Mouse (Mus musculus) hindbrain, embryonic 10.5 days (tissue): ENCODE measurements around the gene Stard3nl. TPM values are rescaled to one million over a fixed set of nuclear protein-coding genes. Genes with fewer than 3 reads are reported as not detected.
A peak's percentile ranks its signal among the peaks of the same experiment; 100 is the strongest.
"Not testable (repeated sequence)": the region's sequence is repeated elsewhere in the genome, so short reads cannot be mapped to it uniquely, and the experiment has no call there.

Experiments
- DNase-seq: peaks from one replicate; pipeline ENCODE4 v3.0.0-alpha.2; 2017; ENCODE audit warnings: low spot score
- H3K27ac ChIP-seq: fragments of 300-500 bp; sonication (generic); 2 replicates; pipeline ENCODE4 v1.5.1; 2016; ENCODE audit warnings: mild to moderate bottlenecking, moderate library complexity
- H3K27me3 ChIP-seq: fragments of 300-500 bp; sonication (generic); 2 replicates; pipeline ENCODE4 v1.6.1; 2016; ENCODE audit warnings: mild to moderate bottlenecking; ENCODE audit not compliant: poor library complexity, insufficient read depth, severe bottlenecking
- H3K36me3 ChIP-seq: fragments of 300-500 bp; sonication (generic); 2 replicates; pipeline ENCODE4 v1.6.1; 2016; ENCODE audit warnings: mild to moderate bottlenecking, moderate library complexity
- H3K4me1 ChIP-seq: fragments of 300-500 bp; sonication (generic); replicated peaks from 2 replicates; pipeline ENCODE4 v1.6.1; 2016; ENCODE audit warnings: mild to moderate bottlenecking
- H3K4me3 ChIP-seq: fragments of 300-500 bp; sonication (generic); 2 replicates; pipeline ENCODE4 v1.5.1; 2016; ENCODE audit warnings: mild to moderate bottlenecking, moderate library complexity
- H3K9me3 ChIP-seq: fragments of 300-500 bp; sonication (generic); 2 replicates; pipeline ENCODE4 v1.6.1; 2016; ENCODE audit warnings: mild to moderate bottlenecking, moderate library complexity
- WGBS: fragments of 180-500 bp; shearing (Covaris S2); methylation state at CpG from one replicate; pipeline ENCODE4 v1.1.7; 2016; 5-methylcytosine and 5-hydroxymethylcytosine counted together
- polyA plus RNA-seq: library from polyadenylated mRNA; unstranded; fragments of >200 nt; fragmentation: Nextera tagmentation; extraction: Ambion mirVana; gene quantifications from 2 replicates; pipeline ENCODE4 v1.2.1, GENCODE M21; 2016

Gene Stard3nl
- polyA plus RNA-seq, 1 experiment from 2014 or later = 128 TPM

GRCm38 (mm10) chr13:19372133-19372729 lies 23.4 kb downstream of the Stard3nl start:
- Histone ChIP-seq H3K36me3 (peaks cover 53% of the 10 kb centered on the region), H3K4me1 (0 out of 2 replicates have a peak, but pooled peaks cover 6% of the 10 kb centered on the region), H3K9me3 (no peaks in the 10 kb centered on the region), H3K27ac (no peak overlapping the region), H3K4me3 (no peak overlapping the region), H3K27me3 (no peaks in the 10 kb centered on the region)
- DNase-seq = no peak
- WGBS = 13% methylated on average over 8 of the region's 8 CpGs

DNA sequence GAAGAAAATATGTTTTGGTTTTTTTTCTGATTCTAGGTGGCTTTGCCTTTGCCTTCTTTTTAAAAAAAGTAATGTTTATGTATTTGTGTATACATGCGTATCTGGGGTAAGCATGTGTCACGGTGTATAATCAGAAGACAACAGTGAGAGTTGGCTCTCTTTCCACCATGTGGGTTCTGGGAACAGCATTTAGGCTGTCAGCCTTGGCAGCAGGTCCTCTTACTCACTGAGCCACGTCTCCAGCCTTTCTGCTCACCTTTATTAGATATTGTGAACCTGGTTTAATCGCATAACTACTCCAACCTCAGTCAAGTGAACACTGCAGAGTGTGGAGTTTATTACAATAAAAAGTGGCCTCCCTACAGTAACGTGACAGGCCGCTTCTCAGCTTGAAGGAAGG lies 26.8 kb downstream of the Stard3nl start:
- Histone ChIP-seq H3K27ac (no peak overlapping the region), H3K36me3 (peaks cover 57% of the 10 kb centered on the region)
- 92% methylated on average over 6 of the region's 6 CpGs for WGBS

GRCm38 (mm10) chr13:19367536-19367935 lies 28.1 kb downstream of the Stard3nl start:
- Histone ChIP-seq H3K36me3 (peaks cover 56% of the 10 kb centered on the region), H3K9me3 (no peaks in the 10 kb centered on the region), H3K27ac (no peak overlapping the region), H3K4me3 (no peak overlapping the region), H3K27me3 (no peaks in the 10 kb centered on the region), H3K4me1 (0 out of 2 replicates have a peak, but pooled peaks cover 6% of the 10 kb centered on the region)
- no peak for DNase-seq
- 79% methylated on average over 7 of the region's 7 CpGs for WGBS

More for the DNA sequence above, 26.8 kb downstream of the Stard3nl start:
- no peak for DNase-seq
- Histone ChIP-seq H3K4me1 (0 out of 2 replicates have a peak, but pooled peaks cover 6% of the 10 kb centered on the region), H3K9me3 (no peaks in the 10 kb centered on the region), H3K27me3 (no peaks in the 10 kb centered on the region), H3K4me3 (no peak overlapping the region)

- WGBS = 75% methylated on average over 2 of the region's 2 CpGs
- Histone ChIP-seq H3K27me3 (no peaks in the 10 kb centered on the region), H3K27ac (no peak overlapping the region), H3K4me1 (no peaks in the 10 kb centered on the region), H3K9me3 (no peaks in the 10 kb centered on the region), H3K4me3 (no peak overlapping the region), H3K36me3 (peaks cover 50% of the 10 kb centered on the region)
- no peak for DNase-seq
These were observed 28.7 kb downstream of the Stard3nl start for GRCm38 (mm10) chr13:19366866-19367265.

- WGBS = 46% methylated on average over 4 of the region's 4 CpGs
- Histone ChIP-seq H3K4me1 (no peaks in the 10 kb centered on the region), H3K9me3 (no peaks in the 10 kb centered on the region), H3K27ac (no peak overlapping the region), H3K27me3 (no peaks in the 10 kb centered on the region), H3K4me3 (no peak overlapping the region), H3K36me3 (peaks cover 41% of the 10 kb centered on the region)
- DNase-seq = peak; percentile 56
These were observed 30.0 kb downstream of the Stard3nl start for GRCm38 (mm10) chr13:19365596-19365995.

GRCm38 (mm10) chr13:19364245-19364772 lies 31.3 kb downstream of the Stard3nl start:
- peak; percentile 25 for DNase-seq

GRCm38 (mm10) chr13:19362358-19362757 lies 33.2 kb downstream of the Stard3nl start:
- Histone ChIP-seq H3K27ac (no peak overlapping the region), H3K9me3 (no peaks in the 10 kb centered on the region), H3K4me3 (no peak overlapping the region), H3K4me1 (no peaks in the 10 kb centered on the region), H3K27me3 (no peaks in the 10 kb centered on the region), H3K36me3 (peaks cover 34% of the 10 kb centered on the region)
- DNase-seq = no peak
- WGBS = 74% methylated on average over 6 of the region's 6 CpGs

More at GRCm38 (mm10) chr13:19364245-19364772, 31.3 kb downstream of the Stard3nl start:
- Histone ChIP-seq H3K27me3 (no peaks in the 10 kb centered on the region), H3K36me3 (peaks cover 33% of the 10 kb centered on the region), H3K4me1 (no peaks in the 10 kb centered on the region), H3K27ac (no peak overlapping the region), H3K9me3 (no peaks in the 10 kb centered on the region), H3K4me3 (no peak overlapping the region)
- WGBS = 87% methylated on average over 11 of the region's 11 CpGs

DNA sequence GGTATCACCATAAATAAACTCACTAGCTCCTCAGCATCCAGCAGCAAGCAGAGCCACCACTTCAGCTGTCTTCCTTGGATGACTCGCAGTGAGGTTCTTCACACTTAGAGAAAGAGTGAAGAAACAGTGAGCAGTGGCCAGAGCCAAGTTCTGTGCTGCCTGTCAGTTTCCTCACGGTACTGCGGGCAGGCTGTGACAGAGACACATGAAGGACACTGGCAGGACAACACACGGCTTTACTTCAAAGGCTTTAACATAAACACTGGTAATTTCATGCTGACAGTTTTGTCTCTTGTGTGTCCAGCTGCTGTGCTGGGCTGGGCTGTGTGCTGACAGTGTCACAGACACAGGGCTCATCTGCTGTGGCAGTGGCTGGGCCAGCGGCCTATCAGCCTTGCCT lies 37.6 kb downstream of the Stard3nl start:
- no peaks in the 10 kb centered on the region for H3K9me3 ChIP-seq
- H3K4me1 ChIP-seq = no peaks in the 10 kb centered on the region
- WGBS = 78% methylated on average over 5 of the region's 5 CpGs
- no peak overlapping the region for H3K4me3 ChIP-seq
- no peak overlapping the region for H3K27ac ChIP-seq
- peaks cover 31% of the 10 kb centered on the region for H3K36me3 ChIP-seq
- no peak for DNase-seq
- H3K27me3 ChIP-seq = no peaks in the 10 kb centered on the region

DNA sequence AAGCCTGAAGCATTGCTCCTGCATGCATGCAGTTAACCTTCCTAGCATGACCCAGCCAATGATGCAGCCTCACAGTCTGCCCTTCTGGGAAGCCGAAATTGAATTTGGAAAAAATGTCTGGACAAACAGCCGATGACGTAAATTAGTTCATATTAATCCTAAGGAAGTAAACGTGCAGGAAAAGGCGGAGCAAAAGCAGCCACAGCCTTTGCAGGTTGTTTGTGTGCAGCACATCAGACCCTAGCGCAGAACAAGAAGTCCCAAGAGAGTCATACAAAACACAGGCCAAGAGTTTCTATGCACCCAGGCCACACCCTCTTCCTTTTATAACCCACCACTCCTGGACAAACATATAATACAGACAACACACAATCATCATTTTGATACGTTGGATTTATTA lies 38.3 kb downstream of the Stard3nl start:
- DNase-seq = no peak

DNA sequence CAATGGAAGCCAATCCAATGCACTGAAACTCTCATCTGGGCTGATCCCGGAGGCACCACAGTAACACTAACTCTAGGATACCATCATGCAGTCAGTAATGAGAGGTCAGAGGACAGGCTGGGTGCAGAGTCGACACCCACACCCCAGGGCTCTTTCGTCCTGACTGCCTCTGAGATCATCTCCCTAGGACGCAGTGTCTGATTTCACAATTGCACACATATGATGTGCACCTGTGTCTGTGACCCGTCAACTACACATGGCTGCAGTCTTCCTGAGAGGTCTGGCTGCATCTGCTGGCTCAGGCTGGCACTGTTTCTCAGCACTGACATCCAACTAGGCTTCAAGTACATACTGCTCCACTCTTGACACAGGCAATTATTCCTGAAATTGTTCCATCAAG lies 38.9 kb downstream of the Stard3nl start:
- Histone ChIP-seq H3K27ac (no peak overlapping the region), H3K9me3 (no peaks in the 10 kb centered on the region), H3K27me3 (no peaks in the 10 kb centered on the region), H3K4me1 (no peaks in the 10 kb centered on the region), H3K36me3 (peaks cover 31% of the 10 kb centered on the region), H3K4me3 (no peak overlapping the region)
- WGBS = 69% methylated on average over 5 of the region's 5 CpGs
- no peak for DNase-seq

More for the DNA sequence above, 38.3 kb downstream of the Stard3nl start:
- Histone ChIP-seq H3K9me3 (no peaks in the 10 kb centered on the region), H3K4me1 (no peaks in the 10 kb centered on the region), H3K27me3 (no peaks in the 10 kb centered on the region), H3K27ac (no peak overlapping the region), H3K36me3 (peaks cover 31% of the 10 kb centered on the region), H3K4me3 (no peak overlapping the region)
- WGBS = 92% methylated on average over 7 of the region's 7 CpGs

DNA sequence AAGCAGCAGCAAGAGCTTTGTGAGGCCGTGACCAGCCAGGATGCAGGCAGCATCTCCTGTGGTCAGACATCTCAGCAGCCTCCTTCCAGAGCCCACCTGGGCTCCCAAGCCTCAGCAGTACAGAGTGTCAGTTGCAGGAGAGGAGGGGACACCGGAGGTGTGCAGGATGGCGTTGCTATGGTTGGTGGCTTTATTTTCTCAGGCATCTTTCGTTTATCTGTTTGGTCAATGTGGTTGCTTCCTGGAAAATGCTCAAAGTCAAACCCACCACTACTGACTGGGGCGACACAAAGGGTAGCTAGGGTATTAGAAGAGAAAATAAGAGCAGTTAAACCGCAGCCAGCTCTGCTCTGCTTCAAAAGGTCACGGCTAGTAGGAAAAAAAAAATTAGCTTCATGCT lies 39.5 kb downstream of the Stard3nl start:
- H3K4me1 ChIP-seq = no peaks in the 10 kb centered on the region
- no peaks in the 10 kb centered on the region for H3K9me3 ChIP-seq
- no peak for DNase-seq
- no peak overlapping the region for H3K27ac ChIP-seq
- H3K36me3 ChIP-seq = peaks cover 31% of the 10 kb centered on the region
- H3K4me3 ChIP-seq = no peak overlapping the region
- WGBS = 68% methylated on average over 7 of the region's 7 CpGs
- no peaks in the 10 kb centered on the region for H3K27me3 ChIP-seq

GRCm38 (mm10) chr13:19352795-19353194 lies 42.8 kb downstream of the Stard3nl start:
- Histone ChIP-seq H3K36me3 (peaks cover 14% of the 10 kb centered on the region), H3K4me1 (no peaks in the 10 kb centered on the region), H3K9me3 (no peaks in the 10 kb centered on the region), H3K27ac (no peak overlapping the region), H3K4me3 (no peak overlapping the region), H3K27me3 (no peaks in the 10 kb centered on the region)
- no peak for DNase-seq
- 84% methylated on average over 3 of the region's 3 CpGs for WGBS

DNA sequence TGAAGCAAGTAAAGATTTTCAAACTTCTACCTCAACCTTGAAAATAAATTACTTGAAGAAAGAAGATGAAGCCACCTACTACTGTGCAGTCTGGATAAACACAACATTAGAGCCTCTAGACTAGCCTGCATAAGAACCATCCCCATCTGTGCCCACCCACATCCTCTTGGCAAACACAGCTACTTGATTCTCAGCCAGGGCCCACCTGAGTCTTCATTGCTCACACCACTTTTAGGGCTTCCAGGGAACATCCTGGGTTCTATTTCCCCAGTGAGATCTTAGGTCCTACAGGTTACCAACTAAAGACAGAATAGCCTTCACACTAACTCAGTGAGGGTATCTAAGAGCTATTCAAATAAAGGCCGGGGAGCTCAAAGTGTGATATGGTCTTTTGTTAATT lies 55.2 kb downstream of the Stard3nl start:
- not testable (repeated sequence) for H3K36me3 ChIP-seq, H3K4me3 ChIP-seq, H3K27me3 ChIP-seq, H3K27ac ChIP-seq, H3K4me1 ChIP-seq, H3K9me3 ChIP-seq, DNase-seq
- 73% methylated on average over 1 of the region's 1 CpGs for WGBS
